Mouse (Mus musculus): ENCODE results near the gene Myrip. TPM values are rescaled to one million over a fixed set of nuclear protein-coding genes. Genes with fewer than 3 reads are reported as not detected.
"Not testable (repeated sequence)": the region's sequence is repeated elsewhere in the genome, so short reads cannot be mapped to it uniquely, and the experiment has no call there.

Myrip gene
- polyA plus RNA-seq, 1 experiment from 2014 or later, result 0.55 TPM

GRCm38 (mm10) chr9:120395188-120395587 lies 93.9 kb downstream of the Myrip start:
- DNase-seq (ENCODE audit: low spot score) (no peak), ATAC-seq (replicated peaks; ENCODE audit: low FRiP score) (no peak)
- H3K4me3 ChIP-seq (ENCODE audit: low read depth, low read length), result no peak overlapping the region
- no peak overlapping the region for H3K4me2 ChIP-seq
- no peaks in the 10 kb centered on the region for H3K4me1 ChIP-seq (replicated peaks; ENCODE audit: control insufficient read depth, insufficient read depth, low read length)
- no peak overlapping the region for H3K27ac ChIP-seq (ENCODE audit: low read depth, low read length)
- H3K27me3 ChIP-seq (replicated peaks; ENCODE audit: control insufficient read depth, insufficient read depth, low read length), result no peaks in the 10 kb centered on the region
- no peaks in the 10 kb centered on the region for H3K9me3 ChIP-seq (ENCODE audit: control insufficient read depth, low read length)
- H3K36me3 ChIP-seq (ENCODE audit: control insufficient read depth, insufficient read depth, low read length), result no peaks in the 10 kb centered on the region
- WGBS, result 50% methylated on average over 9 of the region's 9 CpGs
- H3K9ac ChIP-seq (ENCODE audit: low read depth, low read length), result no peak overlapping the region

- no peaks in the 10 kb centered on the region for H3K27me3 ChIP-seq (replicated peaks; ENCODE audit: control insufficient read depth, insufficient read depth, low read length)
- H3K4me1 ChIP-seq (replicated peaks; ENCODE audit: control insufficient read depth, insufficient read depth, low read length), result no peaks in the 10 kb centered on the region
- 81% methylated on average over 7 of the region's 7 CpGs for WGBS
- no peak overlapping the region for H3K9ac ChIP-seq (ENCODE audit: low read depth, low read length)
- no peaks in the 10 kb centered on the region for H3K9me3 ChIP-seq (ENCODE audit: control insufficient read depth, low read length)
- no peak overlapping the region for H3K27ac ChIP-seq (ENCODE audit: low read depth, low read length)
- no peak for DNase-seq (ENCODE audit: low spot score)
- no peaks in the 10 kb centered on the region for H3K36me3 ChIP-seq (ENCODE audit: control insufficient read depth, insufficient read depth, low read length)
- ATAC-seq (replicated peaks; ENCODE audit: low FRiP score), result no peak
- H3K4me3 ChIP-seq (ENCODE audit: low read depth, low read length), result no peak overlapping the region
- H3K4me2 ChIP-seq, result no peak overlapping the region
Measured at GRCm38 (mm10) chr9:120396579-120397185, 95.4 kb downstream of the Myrip start.

GRCm38 (mm10) chr9:120398289-120398688 lies 97.0 kb downstream of the Myrip start:
- no peak for ATAC-seq (replicated peaks; ENCODE audit: low FRiP score)
- no peak for DNase-seq (ENCODE audit: low spot score)

GRCm38 (mm10) chr9:120399537-120399936 lies 98.2 kb downstream of the Myrip start:
- not testable (repeated sequence) for H3K27ac ChIP-seq (ENCODE audit: low read depth, low read length); H3K9ac ChIP-seq (ENCODE audit: low read depth, low read length); H3K27me3 ChIP-seq (replicated peaks; ENCODE audit: control insufficient read depth, insufficient read depth, low read length); H3K4me1 ChIP-seq (replicated peaks; ENCODE audit: control insufficient read depth, insufficient read depth, low read length); DNase-seq (ENCODE audit: low spot score); H3K4me2 ChIP-seq; H3K9me3 ChIP-seq (ENCODE audit: control insufficient read depth, low read length); ATAC-seq (replicated peaks; ENCODE audit: low FRiP score); H3K4me3 ChIP-seq (ENCODE audit: low read depth, low read length); H3K36me3 ChIP-seq (ENCODE audit: control insufficient read depth, insufficient read depth, low read length)
- 83% methylated on average over 2 of the region's 2 CpGs for WGBS

More at GRCm38 (mm10) chr9:120398289-120398688, 97.0 kb downstream of the Myrip start:
- Histone ChIP-seq H3K9me3 (ENCODE audit: control insufficient read depth, low read length) (no peaks in the 10 kb centered on the region), H3K27me3 (replicated peaks; ENCODE audit: control insufficient read depth, insufficient read depth, low read length) (no peaks in the 10 kb centered on the region), H3K4me3 (ENCODE audit: low read depth, low read length) (no peak overlapping the region), H3K36me3 (ENCODE audit: control insufficient read depth, insufficient read depth, low read length) (no peaks in the 10 kb centered on the region), H3K4me2 (no peak overlapping the region), H3K4me1 (replicated peaks; ENCODE audit: control insufficient read depth, insufficient read depth, low read length) (no peaks in the 10 kb centered on the region), H3K9ac (ENCODE audit: low read depth, low read length) (no peak overlapping the region), H3K27ac (ENCODE audit: low read depth, low read length) (no peak overlapping the region)
- 83% methylated on average over 8 of the region's 8 CpGs for WGBS

GRCm38 (mm10) chr9:120402368-120402767 lies 101.1 kb downstream of the Myrip start:
- DNase-seq (ENCODE audit: low spot score) (no peak), ATAC-seq (replicated peaks; ENCODE audit: low FRiP score) (no peak)
- Histone ChIP-seq H3K27ac (ENCODE audit: low read depth, low read length) (no peak overlapping the region), H3K9me3 (ENCODE audit: control insufficient read depth, low read length) (no peaks in the 10 kb centered on the region), H3K9ac (ENCODE audit: low read depth, low read length) (no peak overlapping the region), H3K36me3 (ENCODE audit: control insufficient read depth, insufficient read depth, low read length) (no peaks in the 10 kb centered on the region), H3K4me3 (ENCODE audit: low read depth, low read length) (no peak overlapping the region), H3K4me1 (replicated peaks; ENCODE audit: control insufficient read depth, insufficient read depth, low read length) (no peaks in the 10 kb centered on the region), H3K4me2 (no peak overlapping the region), H3K27me3 (replicated peaks; ENCODE audit: control insufficient read depth, insufficient read depth, low read length) (no peaks in the 10 kb centered on the region)
- WGBS, result 74% methylated on average over 3 of the region's 3 CpGs

- H3K9ac ChIP-seq (ENCODE audit: low read depth, low read length), result no peak overlapping the region
- no peak overlapping the region for H3K4me2 ChIP-seq
- H3K27ac ChIP-seq (ENCODE audit: low read depth, low read length), result no peak overlapping the region
- DNase-seq (ENCODE audit: low spot score), result no peak
- ATAC-seq (replicated peaks; ENCODE audit: low FRiP score), result no peak
- no peaks in the 10 kb centered on the region for H3K4me1 ChIP-seq (replicated peaks; ENCODE audit: control insufficient read depth, insufficient read depth, low read length)
- no peaks in the 10 kb centered on the region for H3K36me3 ChIP-seq (ENCODE audit: control insufficient read depth, insufficient read depth, low read length)
- WGBS, result 72% methylated on average over 5 of the region's 5 CpGs
- H3K4me3 ChIP-seq (ENCODE audit: low read depth, low read length), result no peak overlapping the region
- H3K27me3 ChIP-seq (replicated peaks; ENCODE audit: control insufficient read depth, insufficient read depth, low read length), result no peaks in the 10 kb centered on the region
- no peaks in the 10 kb centered on the region for H3K9me3 ChIP-seq (ENCODE audit: control insufficient read depth, low read length)
Measured at GRCm38 (mm10) chr9:120403661-120404060, 102.3 kb downstream of the Myrip start.

- DNase-seq (ENCODE audit: low spot score) (no peak), ATAC-seq (replicated peaks; ENCODE audit: low FRiP score) (no peak)
- Histone ChIP-seq H3K27me3 (replicated peaks; ENCODE audit: control insufficient read depth, insufficient read depth, low read length) (no peaks in the 10 kb centered on the region), H3K4me2 (no peak overlapping the region), H3K27ac (ENCODE audit: low read depth, low read length) (no peak overlapping the region), H3K36me3 (ENCODE audit: control insufficient read depth, insufficient read depth, low read length) (no peaks in the 10 kb centered on the region), H3K9ac (ENCODE audit: low read depth, low read length) (no peak overlapping the region), H3K4me3 (ENCODE audit: low read depth, low read length) (no peak overlapping the region), H3K4me1 (replicated peaks; ENCODE audit: control insufficient read depth, insufficient read depth, low read length) (no peaks in the 10 kb centered on the region), H3K9me3 (ENCODE audit: control insufficient read depth, low read length) (no peaks in the 10 kb centered on the region)
- 79% methylated on average over 17 of the region's 17 CpGs for WGBS
Measured at GRCm38 (mm10) chr9:120409663-120410181, 108.4 kb downstream of the Myrip start.

- H3K27ac ChIP-seq (ENCODE audit: low read depth, low read length), result no peak overlapping the region
- no peak overlapping the region for H3K4me3 ChIP-seq (ENCODE audit: low read depth, low read length)
- no peaks in the 10 kb centered on the region for H3K4me1 ChIP-seq (replicated peaks; ENCODE audit: control insufficient read depth, insufficient read depth, low read length)
- no peak overlapping the region for H3K4me2 ChIP-seq
- no peak overlapping the region for H3K9ac ChIP-seq (ENCODE audit: low read depth, low read length)
- no peaks in the 10 kb centered on the region for H3K27me3 ChIP-seq (replicated peaks; ENCODE audit: control insufficient read depth, insufficient read depth, low read length)
- no peaks in the 10 kb centered on the region for H3K36me3 ChIP-seq (ENCODE audit: control insufficient read depth, insufficient read depth, low read length)
- no peaks in the 10 kb centered on the region for H3K9me3 ChIP-seq (ENCODE audit: control insufficient read depth, low read length)
- ATAC-seq (replicated peaks; ENCODE audit: low FRiP score) (no peak), DNase-seq (ENCODE audit: low spot score) (no peak)
- 23% methylated on average over 5 of the region's 5 CpGs for WGBS
Measured at GRCm38 (mm10) chr9:120410421-120410820, 109.1 kb downstream of the Myrip start.

- no peaks in the 10 kb centered on the region for H3K27me3 ChIP-seq (replicated peaks; ENCODE audit: control insufficient read depth, insufficient read depth, low read length)
- no peak overlapping the region for H3K27ac ChIP-seq (ENCODE audit: low read depth, low read length)
- ATAC-seq (replicated peaks; ENCODE audit: low FRiP score) (peak; percentile 43), DNase-seq (ENCODE audit: low spot score) (peak; percentile 50)
- H3K4me1 ChIP-seq (replicated peaks; ENCODE audit: control insufficient read depth, insufficient read depth, low read length), result no peaks in the 10 kb centered on the region
- H3K9me3 ChIP-seq (ENCODE audit: control insufficient read depth, low read length), result no peaks in the 10 kb centered on the region
- under 1% methylated on average over 5 of the region's 7 CpGs for WGBS
- no peak overlapping the region for H3K4me3 ChIP-seq (ENCODE audit: low read depth, low read length)
- H3K4me2 ChIP-seq, result no peak overlapping the region
- no peak overlapping the region for H3K9ac ChIP-seq (ENCODE audit: low read depth, low read length)
- no peaks in the 10 kb centered on the region for H3K36me3 ChIP-seq (ENCODE audit: control insufficient read depth, insufficient read depth, low read length)
Measured at GRCm38 (mm10) chr9:120415504-120415903, 114.2 kb downstream of the Myrip start.

Measured in liver, embryonic 11.5 days (tissue).